Mouse (Mus musculus) ovary, postnatal 10 days (tissue): ENCODE results near the gene Lonp2.

Experiments used
- DNase-seq: peaks from one replicate; pipeline ENCODE4 v3.0.0; 2022; ENCODE audit warnings: low spot score

Gene Lonp2

DNA sequence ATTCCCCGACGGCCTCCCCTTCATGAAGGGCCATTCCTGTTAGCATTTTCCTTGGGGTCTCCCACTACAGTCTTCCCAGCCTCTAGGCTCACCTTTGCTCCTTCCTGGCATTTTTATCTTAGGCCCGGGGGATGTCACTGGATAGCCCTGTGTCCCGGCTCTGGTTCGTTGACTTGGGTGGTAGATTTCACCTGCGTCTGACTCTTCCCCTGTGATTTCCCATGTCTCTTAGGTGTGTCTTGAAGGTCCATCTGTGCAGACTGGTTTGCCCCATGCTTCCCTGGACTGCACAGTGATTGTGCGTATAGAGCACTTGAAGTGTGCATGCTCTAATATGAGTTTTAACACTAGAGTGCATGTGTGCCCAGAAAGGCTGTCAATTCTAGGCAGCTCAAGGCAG lies 1.1 kb downstream of the Lonp2 start:
- no peak for DNase-seq

DNA sequence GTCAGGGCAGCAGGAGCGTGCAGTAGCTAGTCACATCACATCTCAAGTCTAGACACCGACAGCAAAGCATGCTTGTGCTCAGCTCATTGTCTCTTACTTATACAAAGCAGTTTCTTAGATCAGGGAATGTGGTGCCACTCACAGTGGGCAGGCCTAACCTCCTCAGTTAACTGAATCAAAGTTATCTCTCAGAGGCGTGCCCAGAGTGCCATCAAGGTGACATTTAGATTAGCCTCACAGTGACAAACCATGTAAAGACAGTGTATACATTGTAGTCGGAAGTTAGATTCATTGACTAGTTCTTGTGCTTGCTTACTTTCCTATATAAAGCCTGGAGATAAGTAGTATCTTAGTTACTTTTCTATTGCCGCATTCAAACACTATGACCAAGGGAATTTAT lies 6.4 kb downstream of the Lonp2 start:
- no peak for DNase-seq

DNA sequence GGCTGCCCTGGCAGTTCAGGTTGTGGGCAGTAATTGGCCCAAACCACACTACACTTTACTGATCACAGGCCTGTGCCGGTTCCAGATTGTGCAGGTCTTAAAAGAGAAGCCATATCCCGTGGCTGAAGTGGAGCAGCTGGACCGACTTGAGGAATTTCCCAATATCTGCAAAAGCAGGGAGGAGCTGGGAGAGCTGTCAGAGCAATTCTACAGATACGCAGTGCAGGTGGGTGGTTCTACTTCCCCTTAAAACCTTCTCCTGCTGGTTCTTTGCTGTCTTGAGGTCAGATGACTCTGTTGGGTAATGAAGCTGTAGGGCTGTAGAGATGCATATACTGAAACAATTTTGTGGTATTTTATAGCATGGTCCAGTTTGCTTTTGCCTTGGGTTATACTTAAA lies 7.6 kb downstream of the Lonp2 start:
- no peak for DNase-seq

DNA sequence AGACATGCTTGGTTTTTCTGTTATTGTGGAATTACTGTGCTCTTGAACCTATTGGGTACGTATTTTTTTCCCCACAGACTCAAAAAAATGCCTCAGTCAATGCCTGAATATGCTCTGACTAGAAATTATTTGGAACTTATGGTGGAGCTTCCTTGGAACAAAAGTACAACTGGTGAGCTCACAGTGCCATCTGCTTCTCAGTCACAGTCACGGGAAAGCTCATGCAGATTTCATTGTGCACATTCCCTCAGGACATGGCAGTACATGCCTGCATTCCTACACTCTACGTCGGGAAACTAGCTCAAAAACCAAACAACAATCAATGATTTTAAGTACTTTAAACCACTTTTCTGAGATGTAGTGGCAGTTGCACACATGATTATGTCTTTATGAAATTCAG lies 14.0 kb downstream of the Lonp2 start:
- no peak for DNase-seq

DNA sequence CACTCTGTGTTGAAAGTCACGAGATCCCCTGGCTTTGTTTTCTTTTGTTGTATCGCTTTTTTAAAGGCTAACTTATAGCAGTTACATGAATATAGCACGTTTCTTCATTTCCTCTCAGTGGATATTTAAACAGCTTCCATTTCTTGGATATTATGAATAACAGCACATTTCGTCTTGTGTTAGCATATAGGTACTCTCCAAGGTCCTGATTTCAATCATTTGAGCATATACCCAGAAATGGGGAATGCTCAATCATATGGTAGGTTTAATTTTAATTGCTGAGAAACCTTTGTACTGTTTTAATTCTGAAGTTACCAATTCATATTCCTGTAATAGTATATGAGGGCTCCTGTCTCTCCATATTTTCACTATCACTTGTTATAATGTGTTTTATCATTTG lies 15.1 kb downstream of the Lonp2 start:
- DNase-seq, result no peak

DNA sequence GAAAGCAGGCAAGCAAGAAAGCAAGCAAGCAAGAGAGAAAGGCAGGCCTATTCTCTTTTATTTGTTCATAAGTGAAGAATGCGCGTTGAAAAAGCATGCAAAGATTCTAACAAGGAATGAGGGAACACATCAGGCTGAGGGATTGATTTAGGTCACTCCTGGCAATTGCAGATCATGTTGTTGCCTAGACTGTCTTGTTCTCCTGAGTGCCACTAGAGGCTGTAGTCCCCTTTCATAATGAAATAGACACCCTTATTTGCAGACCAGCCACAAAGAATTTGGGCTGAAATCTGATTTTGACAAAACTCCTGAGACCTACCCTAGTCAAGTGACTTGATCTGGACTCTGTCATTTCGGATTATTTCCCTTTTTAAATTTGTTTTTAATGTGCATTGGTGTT lies 18.8 kb downstream of the Lonp2 start:
- DNase-seq, result no peak

DNA sequence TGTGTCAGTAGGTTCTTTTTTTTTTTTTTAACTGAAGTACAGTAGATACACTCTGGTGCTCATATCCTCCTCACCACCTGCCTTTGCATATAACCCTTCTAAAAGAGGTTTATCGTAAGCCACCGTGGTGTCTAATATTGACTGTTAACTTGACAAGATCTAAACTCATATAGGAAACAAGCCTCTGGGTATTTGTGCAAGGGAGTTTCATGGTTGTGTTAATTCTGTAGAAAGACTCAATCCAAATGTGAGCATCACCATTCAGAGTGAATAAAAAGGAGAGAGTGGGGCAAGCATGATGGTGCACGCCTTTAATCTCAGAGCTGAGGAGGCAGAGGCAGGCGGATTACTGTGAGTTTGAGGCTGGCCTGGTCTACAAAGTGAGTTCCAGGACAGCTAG lies 20.8 kb downstream of the Lonp2 start:
- no peak for DNase-seq

DNA sequence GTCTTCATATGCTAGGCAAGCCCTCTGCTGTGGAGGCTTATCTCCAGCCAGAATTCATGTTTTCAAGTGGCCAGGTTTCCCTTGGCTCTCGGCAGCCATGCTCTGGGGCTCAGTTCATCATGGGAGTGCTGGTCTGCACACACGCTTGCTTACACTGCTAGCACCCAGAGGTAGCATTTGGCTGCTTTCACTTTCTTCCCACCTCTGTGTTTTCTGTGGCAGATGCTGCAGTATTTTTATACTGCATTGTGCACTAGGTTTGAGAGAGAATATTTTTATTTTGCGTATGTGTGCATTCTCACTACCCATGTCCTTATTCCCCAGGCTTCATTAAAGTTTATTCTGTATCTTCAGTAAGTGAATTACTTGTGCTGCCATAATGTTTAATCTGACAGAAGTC lies 23.9 kb downstream of the Lonp2 start:
- DNase-seq, result no peak

DNA sequence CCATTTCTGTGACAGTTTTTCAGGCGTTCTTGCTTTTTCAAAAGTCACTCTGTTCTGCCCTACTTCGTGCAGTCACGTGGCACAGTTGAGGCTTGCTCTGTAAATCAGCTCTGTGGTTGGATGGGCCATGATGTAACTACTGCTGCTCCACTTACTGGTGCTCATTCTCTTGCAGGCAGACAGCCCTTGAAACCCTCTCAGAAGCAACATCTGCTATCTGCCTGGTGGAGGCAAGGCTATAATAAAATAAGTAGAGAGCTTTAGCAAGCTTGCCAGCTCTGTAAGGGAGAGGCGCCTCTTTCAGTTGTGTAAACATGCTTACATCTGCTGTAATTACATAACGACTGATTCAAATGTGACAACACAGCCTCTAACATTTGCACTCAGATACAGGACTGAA lies 27.6 kb downstream of the Lonp2 start:
- no peak for DNase-seq

DNA sequence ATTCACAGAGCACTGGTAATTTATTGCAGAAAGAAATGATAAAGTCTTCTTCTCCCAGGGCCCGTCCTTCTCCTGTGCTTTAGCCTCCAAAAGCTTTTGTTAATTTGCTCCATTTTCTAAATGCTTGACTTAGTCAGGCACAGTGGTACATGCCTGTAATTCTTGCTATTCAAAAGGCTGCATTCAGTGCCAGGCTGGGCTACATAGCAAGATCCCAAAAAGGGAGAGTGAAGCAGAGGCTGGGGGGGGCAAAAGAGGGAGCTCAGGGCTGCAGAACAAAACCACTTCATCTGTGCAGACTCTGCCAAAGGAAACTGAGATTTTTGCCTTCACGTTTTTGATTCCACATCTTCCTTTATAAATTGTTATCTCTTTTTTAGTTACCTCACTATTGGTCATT lies 28.7 kb downstream of the Lonp2 start:
- no peak for DNase-seq

DNA sequence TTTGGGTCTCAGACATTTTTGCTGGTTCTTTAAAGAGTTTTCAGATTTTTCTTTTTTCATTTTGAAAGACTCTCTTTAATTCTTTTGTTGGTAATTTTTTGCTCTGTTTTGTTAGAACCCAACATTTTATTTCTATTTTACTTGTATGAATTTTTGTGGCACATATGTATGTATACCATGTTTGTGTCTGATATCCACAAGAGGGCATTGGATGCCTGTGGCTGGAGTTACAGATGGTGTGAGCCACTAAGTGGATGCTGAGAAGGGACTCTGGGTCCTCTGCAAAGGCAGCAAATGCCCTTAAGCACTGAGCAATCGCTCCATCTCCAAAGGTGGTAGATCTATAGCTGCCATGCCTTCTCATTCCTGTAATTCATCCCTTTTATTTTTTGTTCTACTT lies 30.7 kb downstream of the Lonp2 start:
- DNase-seq, result no peak

DNA sequence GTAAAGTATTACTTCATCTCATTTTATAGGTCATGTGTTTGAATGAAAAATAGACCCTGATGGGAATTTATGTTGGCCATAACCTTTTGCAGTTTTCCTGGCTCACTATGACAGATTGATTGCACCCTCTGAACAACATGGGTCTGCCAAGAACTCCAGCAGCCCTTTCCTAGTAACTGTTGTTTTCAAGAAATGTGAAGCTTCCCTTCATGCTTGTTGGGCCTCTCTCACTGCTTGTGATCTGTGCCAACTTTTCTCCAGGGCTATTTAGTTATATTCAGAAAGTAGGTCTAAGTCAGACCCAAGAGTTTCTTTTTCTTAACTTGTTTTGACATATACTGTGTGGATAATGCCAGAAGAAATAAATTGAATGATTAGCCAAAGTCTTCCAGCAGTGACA lies 44.9 kb downstream of the Lonp2 start:
- DNase-seq, result no peak

DNA sequence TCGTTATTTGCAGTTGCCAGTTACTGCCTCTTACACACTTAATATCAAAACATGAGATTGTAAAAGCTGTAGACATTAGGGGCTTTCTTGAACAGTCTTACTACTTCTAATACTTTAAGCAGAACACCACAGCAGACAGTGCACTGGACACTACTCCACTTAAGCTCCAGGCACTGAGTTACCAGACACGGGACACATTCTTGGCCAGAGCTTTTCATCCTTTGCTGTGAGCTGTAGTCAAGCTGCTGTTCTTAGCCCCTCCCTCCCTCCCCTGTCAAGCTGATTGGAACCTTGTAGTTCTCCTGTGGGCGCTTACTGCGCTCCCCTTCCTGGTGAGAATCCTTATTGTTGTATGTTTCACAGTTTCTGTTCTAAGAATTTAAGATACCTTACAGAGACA lies 45.4 kb downstream of the Lonp2 start:
- DNase-seq, result no peak

DNA sequence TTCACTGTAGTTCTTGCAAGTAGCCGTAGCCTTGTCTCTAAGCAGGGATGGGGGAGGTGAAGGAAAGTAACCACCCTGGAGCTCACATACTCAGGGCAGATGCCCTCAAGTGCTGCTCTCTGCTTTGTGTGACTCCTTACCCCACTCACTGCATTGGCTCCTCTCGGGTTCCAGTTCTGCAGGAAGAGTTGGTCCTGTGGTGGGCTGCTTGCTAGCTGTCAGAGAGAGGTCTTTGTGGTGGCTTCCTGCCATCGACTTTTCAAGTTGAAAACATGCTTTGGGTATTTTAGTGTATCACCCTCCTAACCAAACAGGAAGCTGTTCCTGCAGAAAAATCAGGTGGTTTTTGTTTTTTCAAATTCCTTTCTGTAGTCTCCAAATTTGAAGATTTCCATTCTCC lies 62.8 kb downstream of the Lonp2 start:
- DNase-seq, result no peak

DNA sequence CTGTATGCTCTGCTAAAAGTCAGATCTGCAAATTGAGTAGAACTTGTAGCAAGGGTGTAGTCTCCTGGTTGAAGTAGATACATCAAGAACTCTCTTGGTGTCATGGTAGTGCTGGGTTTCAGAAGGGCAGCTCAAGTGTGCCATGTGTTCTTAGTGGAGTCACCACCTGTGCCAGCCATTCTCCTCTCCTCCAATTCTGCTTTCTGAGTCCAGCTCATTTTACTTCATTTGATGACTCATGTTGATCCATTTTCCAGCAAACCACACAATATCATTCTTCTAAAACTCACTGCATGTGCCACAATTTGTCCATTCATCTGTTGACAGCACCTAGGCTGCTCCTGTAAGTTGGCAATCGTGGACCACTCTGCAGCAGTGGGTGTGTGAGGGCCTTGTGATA lies 68.3 kb downstream of the Lonp2 start:
- no peak for DNase-seq

DNA sequence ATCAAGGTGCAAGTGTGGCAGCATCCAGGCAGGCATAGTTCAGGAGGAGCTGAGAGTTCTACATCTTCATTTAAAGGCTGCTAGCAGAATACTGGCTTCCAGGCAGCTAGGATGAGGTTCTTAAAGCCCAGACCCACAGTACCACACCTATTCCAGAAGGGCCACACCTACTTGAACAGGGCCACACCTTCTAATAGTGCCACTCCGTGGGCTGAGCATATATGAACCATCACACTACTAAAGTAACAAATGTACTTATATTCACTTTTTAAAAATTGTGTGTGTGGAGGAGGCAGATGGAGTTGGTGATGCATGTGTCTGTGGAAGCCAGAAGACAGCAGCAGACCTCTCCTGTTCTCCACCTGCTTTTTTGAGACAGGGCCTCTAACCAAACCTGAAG lies 70.2 kb downstream of the Lonp2 start:
- DNase-seq, result no peak

DNA sequence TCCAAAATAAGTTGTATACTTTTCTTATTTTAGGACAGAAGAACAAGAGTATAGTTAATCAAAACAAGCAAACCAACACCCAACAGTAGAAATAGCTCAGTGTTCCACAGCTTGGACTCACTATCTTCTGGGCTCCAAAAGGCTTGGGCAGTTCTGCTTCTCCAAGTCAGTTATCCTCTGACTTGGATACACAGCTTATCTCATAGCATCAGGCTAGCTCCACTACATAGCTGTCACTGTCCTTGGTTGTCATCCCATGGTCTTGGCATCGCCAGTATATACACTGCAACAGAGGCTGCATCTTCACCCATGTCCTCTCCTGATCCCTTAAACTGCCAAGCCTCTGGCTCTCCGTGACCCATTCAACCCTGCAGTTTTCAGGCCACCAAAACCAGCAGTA lies 71.9 kb downstream of the Lonp2 start:
- no peak for DNase-seq

DNA sequence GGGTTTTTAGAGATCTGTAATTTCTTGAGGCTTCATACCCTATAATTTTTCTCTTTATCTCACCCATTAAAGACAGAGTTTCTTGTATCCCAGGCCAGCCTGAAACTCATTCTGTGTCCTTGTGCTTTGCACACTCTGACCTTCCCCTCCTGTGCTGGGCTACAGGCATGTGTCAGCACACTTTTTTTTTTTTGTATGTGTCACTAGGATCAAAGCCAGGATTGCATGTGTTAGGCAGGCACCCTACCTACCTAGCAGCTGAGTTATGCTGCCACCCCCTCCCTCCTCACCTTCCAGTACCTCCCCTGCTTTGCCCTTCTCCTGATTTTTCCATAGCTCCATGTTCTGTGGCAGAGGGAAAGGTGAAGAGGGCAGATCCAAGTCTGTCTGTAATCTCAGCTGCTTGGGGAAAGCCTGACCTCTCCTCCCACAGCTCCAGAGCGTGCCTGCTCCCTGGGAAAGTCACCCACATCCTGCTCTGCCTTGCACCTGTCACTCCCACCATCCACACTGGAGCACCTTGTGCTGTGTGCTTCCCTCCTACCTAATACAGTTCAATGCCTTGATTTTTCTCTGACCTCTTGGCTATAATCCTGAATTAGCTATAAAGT lies 75.1 kb downstream of the Lonp2 start:
- DNase-seq, result no peak

DNA sequence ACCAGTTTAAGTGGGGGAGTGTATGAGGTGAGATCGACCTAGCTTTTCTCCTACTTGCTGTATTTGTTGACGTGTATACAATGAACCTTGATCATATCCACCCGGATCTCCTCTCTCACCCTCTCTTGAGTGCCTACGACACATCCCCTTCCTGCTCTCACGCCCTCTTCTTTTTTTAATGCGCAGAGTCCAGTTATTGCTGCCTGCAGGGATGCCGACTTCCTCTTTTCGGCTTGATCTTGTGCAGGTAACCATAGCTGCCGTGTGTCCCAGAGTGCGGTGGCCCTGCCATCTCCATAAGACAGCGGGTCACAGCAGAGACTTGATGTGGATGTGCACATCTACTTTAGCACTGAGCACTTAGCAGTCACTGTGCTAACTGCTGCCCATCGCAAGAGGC lies 75.6 kb downstream of the Lonp2 start:
- DNase-seq, result no peak

DNA sequence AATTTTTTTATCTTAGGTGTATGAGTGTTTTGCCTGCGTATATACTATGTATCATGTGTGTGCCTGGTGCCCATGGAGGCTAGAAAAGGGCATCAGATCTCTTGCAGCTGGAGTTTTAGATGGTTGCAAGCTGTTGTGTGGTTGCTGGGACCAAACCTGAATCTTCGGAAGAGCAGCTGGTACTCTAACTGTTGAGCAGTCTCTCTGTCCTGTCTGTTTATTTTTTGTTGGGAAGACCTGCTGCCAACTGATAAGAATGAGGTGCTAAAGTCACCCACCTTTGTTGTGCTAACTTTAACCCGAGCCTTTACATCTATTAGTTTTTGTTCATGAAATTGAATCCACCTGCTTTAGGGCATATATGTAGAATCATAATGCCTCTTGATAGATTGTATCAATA lies 78.6 kb downstream of the Lonp2 start:
- no peak for DNase-seq

DNA sequence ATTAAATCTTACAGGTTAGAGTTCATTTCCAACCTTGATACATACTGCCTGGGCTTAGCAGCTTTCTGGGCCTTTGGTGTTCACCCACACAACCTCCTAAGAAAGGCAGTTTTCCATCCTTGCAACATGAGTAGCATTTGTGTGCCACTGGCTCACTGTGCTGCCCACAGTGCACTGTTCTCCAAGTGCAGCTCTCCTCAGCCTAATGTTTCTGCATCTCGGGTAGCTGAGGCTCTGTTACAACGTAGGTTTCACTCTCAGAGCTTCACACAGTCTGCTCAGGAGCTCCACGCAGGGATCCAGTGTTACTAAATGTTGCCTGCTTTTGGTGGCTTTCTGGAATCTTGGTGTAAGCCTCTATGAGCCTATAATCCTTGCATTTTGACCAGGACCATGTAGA lies 81.5 kb downstream of the Lonp2 start:
- DNase-seq, result no peak

DNA sequence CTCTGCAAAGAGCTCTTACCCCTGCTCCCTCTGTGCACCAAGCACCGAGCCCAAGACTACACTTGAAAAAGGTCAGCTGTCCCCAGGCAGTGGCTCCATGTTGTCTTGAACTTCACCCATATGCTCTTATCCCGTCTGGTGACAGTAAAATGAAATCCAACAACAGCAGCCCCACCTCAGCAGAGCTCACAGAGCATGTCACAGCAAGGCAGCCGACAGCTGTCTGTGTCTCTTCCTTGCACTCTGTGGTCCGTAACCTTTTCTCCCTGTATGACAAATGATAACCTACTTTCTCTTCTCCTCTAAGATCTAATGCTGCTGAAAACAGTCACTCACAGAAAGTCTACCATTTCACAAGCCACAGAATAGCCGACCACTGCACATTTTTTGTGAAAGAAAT lies 82.9 kb downstream of the Lonp2 start:
- no peak for DNase-seq

DNA sequence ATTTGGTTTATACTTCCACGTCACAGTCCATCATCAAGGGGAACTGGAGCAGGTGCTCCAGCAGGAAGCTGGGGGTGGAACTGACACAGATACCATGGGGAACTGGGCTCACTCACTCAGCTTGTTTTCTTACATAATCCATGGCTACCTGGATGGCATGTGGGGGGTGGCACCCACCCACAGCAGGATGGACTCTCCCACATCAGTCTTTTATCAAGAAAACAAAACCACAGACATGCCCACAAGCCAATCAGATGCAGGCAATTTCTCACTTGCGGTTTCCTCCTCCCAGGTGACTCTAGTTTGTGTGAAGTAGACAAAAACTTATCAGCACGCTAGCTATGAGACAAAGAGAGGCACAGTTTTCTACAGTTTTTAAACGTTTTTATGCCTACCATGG lies 84.0 kb downstream of the Lonp2 start:
- DNase-seq, result no peak

DNA sequence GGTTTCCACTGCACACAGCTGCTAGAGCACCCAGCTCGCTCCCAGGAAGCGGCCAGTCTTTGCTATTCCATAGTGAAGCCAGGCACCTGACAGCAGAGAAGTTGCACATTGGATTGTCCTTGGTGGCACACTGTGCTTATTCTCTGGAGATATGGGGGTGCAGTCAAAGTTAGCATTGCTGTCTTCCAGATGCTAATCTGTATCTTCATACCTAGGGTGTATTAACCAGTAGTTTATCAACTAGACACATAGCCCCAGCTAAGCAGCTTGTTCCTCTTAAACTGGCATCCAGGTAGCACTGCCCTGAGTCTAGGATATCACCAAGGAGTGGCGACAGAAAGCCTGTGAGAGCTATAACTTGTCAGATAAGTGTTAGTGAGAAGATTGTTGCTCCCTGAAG lies 88.8 kb downstream of the Lonp2 start:
- no peak for DNase-seq
